Mouse (Mus musculus): ENCODE results near the gene Olfr18.
"Not testable (repeated sequence)": the region's sequence is repeated elsewhere in the genome, so short reads cannot be mapped to it uniquely, and the experiment has no call there.

Olfr18 gene

DNA sequence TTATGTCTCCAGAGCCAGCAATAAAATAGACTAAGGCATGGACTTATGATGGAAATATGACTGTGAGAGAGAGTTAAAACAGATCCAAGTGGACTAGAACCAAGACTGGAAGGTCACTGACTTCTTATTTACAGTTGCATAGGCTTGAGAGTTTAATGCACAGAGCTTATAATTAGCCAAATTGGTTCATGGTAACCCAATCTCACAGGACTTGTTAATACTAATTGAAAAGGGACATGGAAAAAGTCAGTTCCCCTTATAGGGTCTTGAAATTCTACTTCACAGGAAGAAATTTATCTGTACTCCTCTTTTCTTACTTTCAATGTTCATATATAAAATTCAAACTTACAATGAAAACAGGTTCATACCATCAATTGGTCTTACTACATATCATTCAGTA, at the start of gene Olfr18:
Gene Olfr18, minus strand, starts transcription at position 101 of the 400 bp plus-strand sequence.
- in situ Hi-C loops (cut with MboI; ENCODE audit: low sequenced_read_pairs) = no loop called here

DNA sequence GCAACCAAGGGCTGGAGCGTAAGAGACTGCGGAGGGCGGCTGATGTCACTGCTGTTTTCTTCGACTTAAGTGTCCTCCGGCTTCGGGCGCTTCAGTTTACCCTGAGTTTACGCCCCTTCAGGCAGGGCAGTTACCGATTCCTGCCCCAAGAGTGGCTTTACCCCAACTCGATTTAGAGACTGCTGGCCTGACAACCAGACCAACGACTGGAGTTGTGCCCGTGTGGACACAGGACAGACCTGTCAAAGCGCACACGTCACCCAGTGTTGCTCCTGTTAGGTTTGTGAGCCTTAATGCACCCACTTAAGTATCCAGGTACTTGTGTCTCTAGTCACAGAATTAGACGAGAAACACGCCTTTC, 49.4 kb upstream of the Olfr18 start:
- in situ Hi-C loops (cut with MboI; ENCODE audit: low sequenced_read_pairs) = no loop called here

DNA sequence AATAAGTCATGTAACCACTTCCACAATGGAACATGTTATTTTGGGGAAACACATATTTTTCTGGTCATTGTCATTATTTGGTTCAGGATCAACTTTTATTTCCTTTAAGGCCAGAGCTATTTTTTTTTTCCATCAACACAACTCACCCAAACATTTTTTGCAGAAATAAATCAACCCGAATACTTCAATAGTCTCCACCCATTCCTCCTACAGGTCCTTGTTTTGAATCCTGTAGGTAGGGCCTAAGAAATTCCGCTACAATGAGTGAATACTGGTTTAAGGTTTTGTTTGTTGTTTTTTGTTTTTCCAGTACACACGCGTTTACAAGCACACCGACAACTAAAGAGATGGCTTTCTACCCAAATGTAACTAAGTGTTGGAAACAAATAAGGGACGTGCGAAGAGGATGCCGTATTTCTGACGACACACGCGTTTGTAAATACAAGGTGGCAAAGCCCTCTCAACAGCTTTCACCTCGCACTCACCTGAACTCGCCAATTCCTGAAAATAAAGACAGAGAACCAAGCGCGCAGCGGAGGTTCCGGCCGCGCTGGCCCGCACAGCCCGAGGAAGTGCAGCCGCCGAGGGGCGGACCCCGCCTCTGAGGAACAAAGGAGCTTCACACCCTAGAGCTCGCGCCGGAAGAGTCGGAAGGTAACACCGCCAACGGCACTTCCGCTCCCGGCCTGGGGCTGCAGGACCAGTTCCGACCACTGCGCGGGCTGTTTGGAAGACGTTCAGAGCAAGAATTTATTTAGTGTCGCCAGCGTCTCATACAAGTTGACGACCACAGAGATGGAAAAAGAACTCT, 48.8 kb upstream of the Olfr18 start, which contains the start of gene Zfp560:
Gene Zfp560, minus strand, starts transcription at position 646 of the 811 bp plus-strand sequence.
- in situ Hi-C loops (cut with MboI; ENCODE audit: low sequenced_read_pairs) = no loop called here

DNA sequence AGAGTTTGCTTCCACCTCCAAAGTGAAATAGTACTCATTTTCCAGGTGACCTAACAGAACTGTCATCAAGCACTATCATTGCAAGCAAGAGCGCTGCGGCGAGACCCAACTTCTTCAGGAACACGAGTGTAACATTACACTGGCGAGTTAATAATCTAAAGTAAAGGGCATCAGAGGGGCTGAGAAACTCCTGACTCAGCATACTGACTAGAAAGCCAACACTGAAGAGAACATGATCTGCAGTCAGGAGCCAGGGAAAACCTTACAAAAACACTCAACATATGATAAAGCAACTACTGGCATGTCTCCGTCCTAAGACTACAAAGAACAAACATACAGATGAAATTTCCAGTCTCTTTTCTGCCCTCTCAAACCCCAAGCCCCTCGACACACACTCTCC, 47.8 kb upstream of the Olfr18 start:
- in situ Hi-C loops (cut with MboI; ENCODE audit: low sequenced_read_pairs) = no loop called here

DNA sequence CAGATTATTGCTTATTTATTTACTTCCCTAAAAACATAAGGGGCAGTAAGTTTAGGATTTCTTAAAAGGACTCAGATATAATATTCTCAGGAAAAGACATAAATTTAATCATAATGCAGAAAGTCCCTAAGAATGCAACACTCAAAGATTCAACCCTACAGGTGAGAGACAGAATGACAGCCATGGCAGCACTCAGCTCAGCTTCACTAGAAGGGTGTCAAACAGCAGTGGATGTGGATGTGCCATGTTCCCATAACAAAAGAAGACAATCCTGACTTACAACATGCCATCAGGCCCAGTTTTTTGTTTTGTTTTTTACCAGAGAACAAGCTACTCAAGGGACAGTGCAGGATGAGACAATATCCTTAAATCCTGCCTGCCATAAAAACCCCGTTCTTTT, 38.8 kb upstream of the Olfr18 start:
- in situ Hi-C loops (cut with MboI; ENCODE audit: low sequenced_read_pairs) = no loop called here

DNA sequence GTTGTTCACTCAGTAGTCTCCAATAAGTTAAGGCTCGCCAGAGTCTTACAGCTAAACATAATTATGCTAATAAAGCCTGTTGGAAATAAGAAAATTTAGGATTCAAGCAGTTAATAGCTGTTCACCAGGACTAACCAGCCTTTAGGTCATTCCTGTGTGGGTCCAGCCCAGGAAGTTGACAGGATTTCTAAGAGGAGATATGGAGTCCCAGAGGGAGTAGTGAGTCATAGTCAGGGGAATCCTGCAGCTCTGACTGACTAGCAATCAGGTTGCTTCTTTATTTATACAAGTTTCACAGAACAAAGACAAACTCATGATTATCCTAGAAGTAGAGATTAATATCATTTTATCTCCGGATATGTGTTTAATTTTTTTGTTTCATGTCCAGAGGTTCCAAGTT, 31.4 kb upstream of the Olfr18 start:
- in situ Hi-C loops (cut with MboI; ENCODE audit: low sequenced_read_pairs) = no loop called here

DNA sequence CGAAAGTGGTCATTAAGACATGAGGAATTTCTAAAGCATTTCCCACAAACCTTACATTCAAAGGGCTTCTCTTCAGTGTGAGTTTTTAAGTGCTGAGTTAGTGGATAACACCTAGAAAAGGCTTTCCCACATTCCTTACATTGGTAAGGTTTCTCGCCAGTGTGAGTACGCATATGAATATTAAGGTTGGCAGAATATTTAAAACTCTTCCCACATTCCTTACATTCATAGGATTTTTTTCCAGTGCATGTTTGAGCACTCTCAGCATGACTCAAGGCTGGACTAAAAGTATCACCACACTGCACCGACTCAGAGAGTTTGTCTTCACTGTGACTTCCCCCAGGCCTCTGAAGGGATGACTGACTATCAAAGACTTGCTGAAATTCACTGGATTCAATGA, 12.6 kb upstream of the Olfr18 start:
- in situ Hi-C loops (cut with MboI; ENCODE audit: low sequenced_read_pairs) = no loop called here

DNA sequence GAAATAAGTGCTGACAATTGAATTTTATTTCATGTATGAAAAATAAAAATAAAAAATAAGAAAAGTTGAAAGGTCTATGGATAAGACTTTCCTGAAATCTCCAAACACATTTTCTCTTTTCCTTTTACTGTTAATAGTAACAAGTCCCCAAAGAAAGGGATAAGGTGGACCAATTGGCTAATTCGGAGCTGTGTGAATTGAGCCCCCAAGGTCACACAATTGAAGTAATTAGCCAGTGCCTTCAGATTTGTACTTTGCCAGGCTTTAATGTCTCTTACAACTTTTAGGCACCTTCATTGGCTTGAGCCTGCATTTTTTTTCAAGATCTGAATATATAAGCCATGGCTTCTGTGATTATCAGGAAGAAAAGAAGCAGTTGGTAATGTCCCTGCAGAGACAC, 37.7 kb downstream of the Olfr18 start, which contains the start of gene Olfr873:
Gene Olfr873, plus strand, starts transcription at position 301 of the 400 bp plus-strand sequence.
- in situ Hi-C loops (cut with MboI; ENCODE audit: low sequenced_read_pairs) = no loop called here

DNA sequence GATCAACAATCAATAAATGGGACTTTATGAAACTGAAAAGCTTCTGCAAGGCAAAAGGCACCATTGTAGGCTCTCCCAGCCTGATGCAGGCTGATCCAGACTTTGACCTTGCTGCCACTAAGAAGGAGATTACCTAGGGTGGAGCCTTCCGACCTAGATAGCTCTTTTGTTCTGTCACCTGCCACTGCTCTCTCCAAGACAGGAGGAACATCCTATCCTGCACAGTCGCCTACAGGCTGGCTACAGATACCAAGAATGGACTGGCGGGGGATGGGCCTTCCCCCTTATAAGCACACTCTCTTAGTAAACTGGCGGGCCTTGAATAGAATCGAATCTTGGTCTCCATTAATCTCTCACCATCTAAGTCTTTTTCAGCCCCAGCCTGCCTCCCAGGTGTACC, 40.3 kb downstream of the Olfr18 start:
- in situ Hi-C loops (cut with MboI; ENCODE audit: low sequenced_read_pairs) = not testable (repeated sequence)

DNA sequence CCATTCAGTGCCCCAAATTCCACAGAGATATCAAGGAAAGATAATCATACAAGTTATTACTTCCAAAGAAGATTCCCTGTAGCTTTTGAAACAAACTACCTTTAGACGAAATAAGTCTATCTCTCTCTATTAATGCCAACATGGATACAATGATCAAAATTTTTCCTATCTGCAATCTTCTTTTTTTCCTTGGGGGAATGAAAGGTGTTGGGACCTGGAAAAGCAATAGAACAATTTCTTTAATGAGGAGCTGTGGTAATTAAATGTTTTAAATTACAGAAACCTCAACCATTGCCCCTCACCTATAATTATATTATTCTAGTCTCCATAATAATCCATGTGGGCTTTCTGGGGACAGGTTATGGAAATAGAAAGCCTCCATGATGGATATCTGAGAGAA, 53.8 kb downstream of the Olfr18 start, which contains the start of gene Olfr39:
Gene Olfr39, plus strand, starts transcription at position 301 of the 400 bp plus-strand sequence.
- in situ Hi-C loops (cut with MboI; ENCODE audit: low sequenced_read_pairs) = no loop called here
